Mouse (Mus musculus) forebrain, embryonic 16.5 days (tissue): ENCODE results near the gene Lrguk. TPM values are rescaled to one million over a fixed set of nuclear protein-coding genes. Genes with fewer than 3 reads are reported as not detected.
A peak's percentile ranks its signal among the peaks of the same experiment; 100 is the strongest.

Experiments used
- ATAC-seq: fragments of 200-750 bp; cut with Nextera tagmentation; 2 replicates; pipeline ENCODE4 v1.8.0; 2017; ENCODE audit warnings: mild to moderate bottlenecking, moderate library complexity
- H3K27ac ChIP-seq: fragments of 300-500 bp; sonication (generic); 2 replicates; pipeline ENCODE4 v1.5.1; 2014; ENCODE audit warnings: low read length, control low read depth
- H3K27me3 ChIP-seq: fragments of 300-500 bp; sonication (generic); replicated peaks from 2 replicates; pipeline ENCODE4 v1.6.1; 2014; ENCODE audit warnings: low read length; ENCODE audit not compliant: control insufficient read depth, insufficient read depth
- H3K36me3 ChIP-seq: fragments of 300-500 bp; sonication (generic); 2 replicates; pipeline ENCODE4 v1.6.1; 2014; ENCODE audit not compliant: control insufficient read depth, insufficient read depth
- H3K4me1 ChIP-seq: fragments of 300-500 bp; sonication (generic); replicated peaks from 2 replicates; pipeline ENCODE4 v1.6.1; 2014; ENCODE audit warnings: low read length; ENCODE audit not compliant: control insufficient read depth, insufficient read depth
- H3K4me2 ChIP-seq: fragments of 300-500 bp; sonication (generic); 2 replicates; pipeline ENCODE4 v1.6.1; 2014; ENCODE audit warnings: mild to moderate bottlenecking, low read length, control low read depth
- H3K4me3 ChIP-seq: fragments of 300-500 bp; sonication (generic); replicated peaks from 2 replicates; pipeline ENCODE4 v1.5.1; 2014; ENCODE audit warnings: mild to moderate bottlenecking, low read length, control low read depth
- H3K9ac ChIP-seq: fragments of 300-500 bp; sonication (generic); replicated peaks from 2 replicates; pipeline ENCODE4 v1.6.1; 2014; ENCODE audit warnings: low read depth, low read length, control low read depth
- H3K9me3 ChIP-seq: fragments of 300-500 bp; sonication (generic); 2 replicates; pipeline ENCODE4 v1.6.1; 2016; ENCODE audit warnings: low read length; ENCODE audit not compliant: control insufficient read depth
- WGBS: fragments of 180-500 bp; shearing (Covaris S2); extraction: QIAGEN DNeasy Blood & Tissue Kit; methylation state at CpG from one replicate; pipeline ENCODE4 v1.1.7; 2014; 5-methylcytosine and 5-hydroxymethylcytosine counted together
- polyA plus RNA-seq: library from polyadenylated mRNA; unstranded; fragments of >200 nt; fragmentation: Nextera tagmentation; extraction: Ambion mirVana; gene quantifications from 2 replicates; pipeline ENCODE4 v1.2.1, GENCODE M21; 2015

Lrguk gene
- polyA plus RNA-seq, 1 experiment from 2014 or later: 0.73 TPM

- Histone ChIP-seq H3K9me3 (peaks cover 3% of the 10 kb centered on the region; the same call in 1 of the 2 replicates), H3K36me3 (no peaks in the 10 kb centered on the region), H3K4me1 (peaks cover 7% of the 10 kb centered on the region), H3K27me3 (no peaks in the 10 kb centered on the region), H3K27ac (peak overlapping the region; percentile 68; the same call in 1 of the 2 replicates), H3K4me2 (no peak overlapping the region), H3K9ac (no peak overlapping the region), H3K4me3 (no peak overlapping the region)
- 45% methylated on average over 6 of the region's 6 CpGs for WGBS
- peak; percentile 62 for ATAC-seq
These were observed 15.8 kb upstream of the Lrguk start for GRCm38 (mm10) chr6:34013469-34013868.

- Histone ChIP-seq H3K9ac (peak overlapping the region; percentile 53), H3K9me3 (no peaks in the 10 kb centered on the region), H3K4me2 (peak overlapping the region; percentile 93), H3K27me3 (no peaks in the 10 kb centered on the region), H3K36me3 (no peaks in the 10 kb centered on the region), H3K27ac (no peak overlapping the region), H3K4me3 (peak overlapping the region; percentile 69), H3K4me1 (peaks cover 8% of the 10 kb centered on the region)
- 6% methylated on average over 4 of the region's 4 CpGs for WGBS
- ATAC-seq: peak; percentile 65
These were observed 439 bp downstream of the Lrguk start for GRCm38 (mm10) chr6:34029746-34030027.

- Histone ChIP-seq H3K36me3 (no peaks in the 10 kb centered on the region), H3K9me3 (no peaks in the 10 kb centered on the region), H3K9ac (no peak overlapping the region), H3K27ac (no peak overlapping the region), H3K4me3 (no peak overlapping the region), H3K27me3 (no peaks in the 10 kb centered on the region), H3K4me2 (no peak overlapping the region), H3K4me1 (peaks cover 5% of the 10 kb centered on the region; the same call in 1 of the 2 replicates)
- 72% methylated on average over 3 of the region's 3 CpGs for WGBS
- no peak for ATAC-seq
These were observed 4.8 kb downstream of the Lrguk start for GRCm38 (mm10) chr6:34034096-34034495.

GRCm38 (mm10) chr6:34034577-34035461 lies 5.6 kb downstream of the Lrguk start:
- WGBS: 46% methylated on average over 15 of the region's 15 CpGs
- H3K4me2 ChIP-seq: no peak overlapping the region
- H3K36me3 ChIP-seq: no peaks in the 10 kb centered on the region
- H3K4me1 ChIP-seq: peaks cover 2% of the 10 kb centered on the region; the same call in 1 of the 2 replicates
- no peak for ATAC-seq
- H3K9me3 ChIP-seq: no peaks in the 10 kb centered on the region
- no peaks in the 10 kb centered on the region for H3K27me3 ChIP-seq
- no peak overlapping the region for H3K9ac ChIP-seq
- H3K27ac ChIP-seq: no peak overlapping the region
- H3K4me3 ChIP-seq: no peak overlapping the region

- Histone ChIP-seq H3K27me3 (no peaks in the 10 kb centered on the region), H3K4me2 (no peak overlapping the region), H3K4me1 (peaks cover 27% of the 10 kb centered on the region), H3K36me3 (no peaks in the 10 kb centered on the region), H3K4me3 (no peak overlapping the region), H3K9me3 (no peaks in the 10 kb centered on the region), H3K27ac (no peak overlapping the region), H3K9ac (no peak overlapping the region)
- 34% methylated on average over 12 of the region's 12 CpGs for WGBS
- peak; percentile 79 for ATAC-seq
These were observed 11.5 kb downstream of the Lrguk start for GRCm38 (mm10) chr6:34040624-34041235.

GRCm38 (mm10) chr6:34041589-34042280 lies 12.5 kb downstream of the Lrguk start:
- Histone ChIP-seq H3K36me3 (no peaks in the 10 kb centered on the region), H3K27ac (peak overlapping the region; percentile 31; the same call in 1 of the 2 replicates), H3K4me2 (no peak overlapping the region), H3K4me3 (no peak overlapping the region), H3K27me3 (no peaks in the 10 kb centered on the region), H3K9me3 (no peaks in the 10 kb centered on the region), H3K9ac (no peak overlapping the region), H3K4me1 (peaks cover 27% of the 10 kb centered on the region)
- ATAC-seq: no peak
- 60% methylated on average over 11 of the region's 11 CpGs for WGBS

- no peak overlapping the region for H3K9ac ChIP-seq
- no peaks in the 10 kb centered on the region for H3K36me3 ChIP-seq
- H3K4me3 ChIP-seq: no peak overlapping the region
- peak overlapping the region; percentile 15; the same call in 1 of the 2 replicates for H3K27ac ChIP-seq
- peak; percentile 27; the same call in 1 of the 2 replicates for ATAC-seq
- H3K4me1 ChIP-seq: peaks cover 27% of the 10 kb centered on the region
- 44% methylated on average over 12 of the region's 12 CpGs for whole genome bisulfite sequencing
- H3K4me2 ChIP-seq: no peak overlapping the region
- no peaks in the 10 kb centered on the region for H3K9me3 ChIP-seq
- H3K27me3 ChIP-seq: no peaks in the 10 kb centered on the region
These were observed 15.1 kb downstream of the Lrguk start for GRCm38 (mm10) chr6:34044228-34044811.

GRCm38 (mm10) chr6:34044846-34045540 lies 15.7 kb downstream of the Lrguk start:
- no peaks in the 10 kb centered on the region for H3K36me3 ChIP-seq
- no peak overlapping the region for H3K9ac ChIP-seq
- no peaks in the 10 kb centered on the region for H3K27me3 ChIP-seq
- no peak overlapping the region for H3K4me2 ChIP-seq
- H3K4me3 ChIP-seq: no peak overlapping the region
- peak; percentile 26 for ATAC-seq
- H3K27ac ChIP-seq: no peak overlapping the region; the same call in 1 of the 2 replicates
- WGBS: 56% methylated on average over 9 of the region's 9 CpGs
- H3K9me3 ChIP-seq: no peaks in the 10 kb centered on the region
- peaks cover 29% of the 10 kb centered on the region for H3K4me1 ChIP-seq
